Mouse (Mus musculus) activated CD4-positive, CD25-positive, alpha-beta regulatory T cell, adult 9 weeks (primary cell): Measurements from ENCODE around the gene Dusp6. TPM values are rescaled to one million over a fixed set of nuclear protein-coding genes. Genes with fewer than 3 reads are reported as not detected.

ENCODE experiments used
- polyA plus RNA-seq: library from polyadenylated mRNA; unstranded; fragments of 100-300 nt; shearing (Covaris generic); gene quantifications from one replicate; pipeline ENCODE4 v1.2.1, GENCODE M21; 2017

The Dusp6 gene
- polyA plus RNA-seq, result 47.4 TPM

DNA sequence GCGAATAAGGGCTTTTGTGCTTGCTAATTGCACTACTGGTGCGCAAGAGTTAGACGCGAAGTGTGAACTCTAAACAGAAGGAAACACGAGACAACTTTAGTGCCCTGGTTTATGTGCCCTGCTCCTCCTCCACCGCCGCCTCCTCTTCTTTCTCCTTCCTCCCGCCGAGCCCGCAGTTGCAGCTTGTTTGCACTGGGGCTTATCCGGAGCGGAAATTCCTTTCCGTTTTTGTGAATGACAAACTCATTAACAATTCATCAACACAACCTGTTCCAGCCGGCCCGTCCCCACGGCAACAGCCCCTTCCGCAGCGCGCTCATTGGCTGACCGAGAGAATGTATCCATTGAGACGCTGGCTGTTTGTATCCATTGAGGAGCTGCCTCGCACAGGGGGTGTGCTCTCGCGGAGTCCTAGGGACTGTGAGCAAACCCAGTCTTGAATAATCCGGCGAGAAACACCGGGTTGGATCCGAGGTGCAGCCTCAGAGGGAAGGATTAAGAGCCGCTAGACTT lies at the start of gene Dusp6:
TSS of gene Dusp6 (plus strand) at position 365 of the 513 bp plus-strand sequence.

Other genes starting within 250 kb of the Dusp6 start
- 21.7 TPM for gene Poc1b, start 156.2 kb upstream of the Dusp6 start, polyA plus RNA-seq
- gene Galnt4, start 155.1 kb upstream of the Dusp6 start, polyA plus RNA-seq, result 7.2 TPM
- gene Phxr2, start 136.9 kb upstream of the Dusp6 start, polyA plus RNA-seq, result 0.32 TPM